Comparison of ENCODE assay signal across 7 mouse cellular contexts in the genomic region with DNA sequence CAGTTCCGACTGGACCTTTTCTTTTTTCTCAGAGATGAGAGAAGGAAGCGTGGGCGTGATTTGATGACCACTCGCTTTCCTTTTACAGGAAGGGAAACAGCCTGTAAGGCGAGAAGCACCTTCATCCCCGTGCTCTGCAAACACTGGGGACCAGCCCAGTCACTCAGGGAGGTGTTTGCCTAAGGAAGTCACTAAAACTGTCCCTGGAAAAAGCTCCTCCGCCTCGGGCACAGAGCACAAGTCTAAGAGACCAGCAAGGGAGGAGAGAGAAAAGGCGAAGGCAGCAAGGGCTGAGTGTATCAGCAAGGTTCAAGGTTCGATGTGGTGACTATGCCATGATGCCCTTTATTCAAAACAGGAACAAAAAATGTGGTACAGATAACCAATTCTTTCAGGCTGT. TPM values are rescaled to one million over a fixed set of nuclear protein-coding genes. Genes with fewer than 3 reads are reported as not detected.
DNase-seq lines count a peak whose midpoint lies in the region; ATAC-seq and TF ChIP-seq lines count a peak whose summit lies in the region.

No protein-coding gene starts in this region.

- H3K4me3 ChIP-seq in kidney, embryonic 16.5 days (ENCODE audit: low read length): no peak overlapping the region
- H3K4me3 ChIP-seq in forebrain, postnatal 0 days (ENCODE audit: low read depth, low read length): no peak overlapping the region
- H3K4me3 ChIP-seq in intestine, postnatal 0 days (ENCODE audit: low read depth, low read length): peak overlapping the region; percentile 22
- no peak overlapping the region for H3K4me3 ChIP-seq in midbrain, postnatal 0 days (ENCODE audit: low read depth, low read length)

- H3K4me1 ChIP-seq in kidney, embryonic 16.5 days (ENCODE audit: insufficient read depth, low read length): peaks cover 31% of the 10 kb centered on the region
- peaks cover 2% of the 10 kb centered on the region; the same call in 1 of the 2 replicates for H3K4me1 ChIP-seq in forebrain, postnatal 0 days (ENCODE audit: insufficient read depth)
- H3K4me1 ChIP-seq in intestine, postnatal 0 days (replicated peaks; ENCODE audit: control insufficient read depth, insufficient read depth, low read length): peaks cover 7% of the 10 kb centered on the region; the same call in 1 of the 2 replicates
- H3K4me1 ChIP-seq in midbrain, postnatal 0 days (ENCODE audit: insufficient read depth, low read length): no peaks in the 10 kb centered on the region; the same call in 1 of the 2 replicates

- 15% methylated on average over 10 of the region's 10 CpGs for WGBS in kidney, embryonic 16.5 days
- WGBS in forebrain, postnatal 0 days: 50% methylated on average over 10 of the region's 10 CpGs
- WGBS in intestine, postnatal 0 days: 13% methylated on average over 10 of the region's 10 CpGs
- 71% methylated on average over 10 of the region's 10 CpGs for WGBS in midbrain, postnatal 0 days

- no peak; the same call in 1 of the 2 replicates for ATAC-seq in kidney, embryonic 16.5 days (ENCODE audit: low FRiP score, low TSS enrichment)
- no peak for ATAC-seq in forebrain, postnatal 0 days
- ATAC-seq in intestine, postnatal 0 days: peak; percentile 16; the same call in 1 of the 2 replicates
- no peak for ATAC-seq in midbrain, postnatal 0 days (ENCODE audit: low FRiP score)

- H3K9ac ChIP-seq in kidney, embryonic 16.5 days (replicated peaks; ENCODE audit: low read length): no peak overlapping the region
- H3K9ac ChIP-seq in forebrain, postnatal 0 days: no peak overlapping the region
- H3K9ac ChIP-seq in intestine, postnatal 0 days (ENCODE audit: low read depth, low read length): 0 out of 2 replicates have a peak overlapping the region, but pooled peaks have one; percentile 4
- no peak overlapping the region for H3K9ac ChIP-seq in midbrain, postnatal 0 days (replicated peaks; ENCODE audit: low read length, poor library complexity, severe bottlenecking)

- no peaks in the 10 kb centered on the region for H3K36me3 ChIP-seq in kidney, embryonic 16.5 days (ENCODE audit: insufficient read depth, low read length)
- no peaks in the 10 kb centered on the region; the same call in 1 of the 2 replicates for H3K36me3 ChIP-seq in forebrain, postnatal 0 days (ENCODE audit: insufficient read depth)
- no peaks in the 10 kb centered on the region for H3K36me3 ChIP-seq in intestine, postnatal 0 days (ENCODE audit: control insufficient read depth, insufficient read depth)
- no peaks in the 10 kb centered on the region for H3K36me3 ChIP-seq in midbrain, postnatal 0 days (ENCODE audit: insufficient read depth, low read length)

- DNase-seq in kidney, postnatal 10 days: no peak
- DNase-seq in forebrain, postnatal 0 days: no peak
- no peak for DNase-seq in midbrain, postnatal 0 days (ENCODE audit: low spot score)
- DNase-seq in layer of hippocampus, adult 18-20 months (ENCODE audit: low spot score in 2 of 2): no peak
- no peak for DNase-seq in frontal cortex, adult 2 months (ENCODE audit: extremely low spot score in 1 of 2, low spot score in 1 of 2)

- TF ChIP-seq CTCF in forebrain, postnatal 0 days (IDR thresholded peaks at IDR 0.05; ENCODE audit: low read depth): no peak
- TF ChIP-seq CTCF in intestine, postnatal 0 days (IDR thresholded peaks at IDR 0.05; ENCODE audit: low read depth): no peak
- TF ChIP-seq CTCF in midbrain, postnatal 0 days (IDR thresholded peaks at IDR 0.05): no peak

- H3K27me3 ChIP-seq in kidney, embryonic 16.5 days (ENCODE audit: insufficient read depth, low read length): no peaks in the 10 kb centered on the region
- H3K27me3 ChIP-seq in forebrain, postnatal 0 days (ENCODE audit: insufficient read depth, low read length): no peaks in the 10 kb centered on the region
- no peaks in the 10 kb centered on the region for H3K27me3 ChIP-seq in intestine, postnatal 0 days (replicated peaks; ENCODE audit: control insufficient read depth, insufficient read depth, low read length)
- no peaks in the 10 kb centered on the region for H3K27me3 ChIP-seq in midbrain, postnatal 0 days (ENCODE audit: insufficient read depth, low read length)

- no peaks in the 10 kb centered on the region for H3K9me3 ChIP-seq in kidney, embryonic 16.5 days (ENCODE audit: low read length)
- no peaks in the 10 kb centered on the region for H3K9me3 ChIP-seq in forebrain, postnatal 0 days (ENCODE audit: low read length)
- no peaks in the 10 kb centered on the region for H3K9me3 ChIP-seq in intestine, postnatal 0 days (ENCODE audit: control insufficient read depth)
- H3K9me3 ChIP-seq in midbrain, postnatal 0 days (ENCODE audit: low read length): no peaks in the 10 kb centered on the region

- peak overlapping the region; percentile 42 for H3K4me2 ChIP-seq in kidney, embryonic 16.5 days (replicated peaks; ENCODE audit: low read depth, low read length)
- H3K4me2 ChIP-seq in forebrain, postnatal 0 days (ENCODE audit: low read depth): 0 out of 2 replicates have a peak overlapping the region, but pooled peaks have one; percentile 15
- H3K4me2 ChIP-seq in intestine, postnatal 0 days (replicated peaks; ENCODE audit: low read depth): peak overlapping the region; percentile 60
- peak overlapping the region; percentile 13 for H3K4me2 ChIP-seq in midbrain, postnatal 0 days (ENCODE audit: low read depth, low read length, poor library complexity, severe bottlenecking)

- H3K27ac ChIP-seq in kidney, embryonic 16.5 days (ENCODE audit: low read length): peak overlapping the region; percentile 3; the same call in 1 of the 2 replicates
- no peak overlapping the region for H3K27ac ChIP-seq in forebrain, postnatal 0 days (ENCODE audit: low read depth, low read length)
- H3K27ac ChIP-seq in intestine, postnatal 0 days (ENCODE audit: low read depth, low read length): peak overlapping the region; percentile 54; the same call in 1 of the 2 replicates
- H3K27ac ChIP-seq in midbrain, postnatal 0 days (ENCODE audit: low read depth, low read length): no peak overlapping the region

RNA-seq across cellular contexts. Expression of a gene that starts 35.8 kb away (rescaled TPM):
- 11.7 and 14.9 TPM in 2 replicates for polyA plus RNA-seq in kidney, embryonic 16.5 days (2015; fragmentation: Nextera tagmentation; extraction: Ambion mirVana)
- 25.5 and 27.9 TPM in 2 replicates for total RNA-seq in forebrain, postnatal 0 days (2014; rRNA removed)
- polyA plus RNA-seq in forebrain, postnatal 0 days (2015; fragmentation: Nextera tagmentation; extraction: Ambion mirVana): 15.9 and 23.0 TPM in 2 replicates
- 10.1 and 16.6 TPM in 2 replicates for polyA plus RNA-seq in intestine, postnatal 0 days (2015; fragmentation: Nextera tagmentation; extraction: Ambion mirVana)
- 33.9 and 37.9 TPM in 2 replicates for total RNA-seq in midbrain, postnatal 0 days (2014; rRNA removed)
- polyA plus RNA-seq in midbrain, postnatal 0 days (2015; fragmentation: Nextera tagmentation; extraction: Ambion mirVana): 20.9 and 23.4 TPM in 2 replicates
- 10 to 100 TPM; 82.1 to 82.4 TPM for total RNA-seq in layer of hippocampus, adult 18-20 months (2021)
- polyA plus RNA-seq in frontal cortex, adult 2 months (2012; rRNA removed): 37.2 and 38.1 TPM in 2 replicates

Comparison
In these comparisons a context has a peak if more than half of its experiments do, and no peak if none do; other contexts are left out.
1. H3K27ac ChIP-seq: peak in kidney, embryonic 16.5 days (single experiment) and intestine, postnatal 0 days (single experiment); none in forebrain, postnatal 0 days (single experiment) and midbrain, postnatal 0 days (single experiment).
2. Peak in every context shown above with its lines, with median percentiles within 50 percentile points of each other: H3K4me2 ChIP-seq.